Mouse (Mus musculus) lung, postnatal 0 days (tissue): ENCODE results near the gene Fam169b. TPM values are rescaled to one million over a fixed set of nuclear protein-coding genes. Genes with fewer than 3 reads are reported as not detected.
"Not testable (repeated sequence)": the region's sequence is repeated elsewhere in the genome, so short reads cannot be mapped to it uniquely, and the experiment has no call there.

Experiments
- ATAC-seq: fragments of 200-750 bp; cut with Nextera tagmentation; 2 replicates; pipeline ENCODE4 v1.8.0; 2017; ENCODE audit warnings: moderate library complexity
- DNase-seq: peaks from one replicate; pipeline ENCODE4 v3.0.0-alpha.2; 2016; ENCODE audit warnings: low spot score
- H3K27ac ChIP-seq: fragments of 300-500 bp; sonication (generic); 2 replicates; pipeline ENCODE4 v1.5.1; 2014; ENCODE audit warnings: antibody characterized with exemption, mild to moderate bottlenecking, low read length, mixed read lengths
- H3K27me3 ChIP-seq: fragments of 300-500 bp; sonication (generic); replicated peaks from 2 replicates; pipeline ENCODE4 v1.6.1; 2014; ENCODE audit warnings: low read length, mixed read lengths; ENCODE audit not compliant: insufficient read depth
- H3K36me3 ChIP-seq: fragments of 300-500 bp; sonication (generic); 2 replicates; pipeline ENCODE4 v1.6.1; 2014; ENCODE audit warnings: low read length, mixed read lengths; ENCODE audit not compliant: insufficient read depth
- H3K4me1 ChIP-seq: fragments of 300-500 bp; sonication (generic); 2 replicates; pipeline ENCODE4 v1.6.1; 2014; ENCODE audit warnings: antibody characterized with exemption, low read depth, low read length, mixed read lengths; ENCODE audit not compliant: insufficient read depth
- H3K4me2 ChIP-seq: fragments of 300-500 bp; sonication (generic); replicated peaks from 2 replicates; pipeline ENCODE4 v1.6.1; 2014; ENCODE audit warnings: low read depth, mild to moderate bottlenecking, low read length, moderate library complexity, mixed read lengths
- H3K4me3 ChIP-seq: fragments of 300-500 bp; sonication (generic); 2 replicates; pipeline ENCODE4 v1.5.1; 2014; ENCODE audit warnings: low read depth, low read length
- H3K9ac ChIP-seq: fragments of 300-500 bp; sonication (generic); replicated peaks from 2 replicates; pipeline ENCODE4 v1.6.1; 2014; ENCODE audit warnings: low read depth, mild to moderate bottlenecking
- H3K9me3 ChIP-seq: fragments of 300-500 bp; sonication (generic); 2 replicates; pipeline ENCODE4 v1.6.1; 2016; ENCODE audit warnings: low read length, mixed read lengths
- CTCF ChIP-seq: IDR thresholded peaks from 2 replicates; pipeline ENCODE4 v1.5.1; 2016; ENCODE audit warnings: antibody characterized with exemption, mild to moderate bottlenecking
- EP300 ChIP-seq: IDR thresholded peaks from 2 replicates; pipeline ENCODE4 v1.6.1; 2016; ENCODE audit warnings: antibody characterized with exemption, mild to moderate bottlenecking, control low read depth
- WGBS: fragments of 180-500 bp; shearing (Covaris S2); extraction: QIAGEN DNeasy Blood & Tissue Kit; methylation state at CpG from one replicate; pipeline ENCODE4 v1.1.7; 2014; 5-methylcytosine and 5-hydroxymethylcytosine counted together
- polyA plus RNA-seq: library from polyadenylated mRNA; unstranded; fragments of >200 nt; fragmentation: Nextera tagmentation; extraction: Ambion mirVana; gene quantifications from 2 replicates; pipeline ENCODE4 v1.2.1, GENCODE M21; 2015

Gene Fam169b
- polyA plus RNA-seq, 1 experiment from 2014 or later: 0.37 TPM

DNA sequence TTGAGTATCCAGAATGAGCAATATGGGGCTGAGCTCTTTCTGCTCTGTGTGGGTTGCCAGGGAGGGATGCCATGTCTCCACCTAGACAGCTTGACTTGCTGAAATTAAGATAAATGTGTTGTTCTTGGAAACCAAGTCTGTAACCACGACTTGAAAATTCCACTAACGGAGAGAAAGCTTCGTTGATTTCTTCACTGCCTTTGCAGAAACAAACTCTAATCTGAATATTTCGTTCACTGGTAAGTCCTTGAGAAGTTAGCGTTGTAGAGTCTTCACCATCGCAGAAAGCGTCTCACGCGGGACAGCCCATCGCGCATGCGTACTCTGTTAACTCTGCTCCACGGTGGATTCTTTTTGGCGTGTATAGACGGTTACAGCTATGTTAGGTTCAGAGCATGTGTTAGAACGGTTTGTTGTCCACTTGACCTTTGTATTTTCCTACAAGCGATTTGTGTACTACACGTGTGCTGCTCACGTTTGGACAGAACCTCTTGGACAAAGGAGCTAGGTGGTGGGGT lies 6.8 kb downstream of the Fam169b start:
- no peak overlapping the region for H3K4me3 ChIP-seq
- H3K9me3 ChIP-seq: no peaks in the 10 kb centered on the region
- H3K27me3 ChIP-seq: no peaks in the 10 kb centered on the region
- DNase-seq (no peak), ATAC-seq (no peak)
- no peak overlapping the region for H3K9ac ChIP-seq
- no peak overlapping the region for H3K4me2 ChIP-seq
- 88% methylated on average over 19 of the region's 19 CpGs for WGBS
- TF ChIP-seq CTCF: no peak
- TF ChIP-seq EP300: no peak
- no peak overlapping the region for H3K27ac ChIP-seq
- no peaks in the 10 kb centered on the region for H3K36me3 ChIP-seq
- no peaks in the 10 kb centered on the region; the same call in 1 of the 2 replicates for H3K4me1 ChIP-seq

DNA sequence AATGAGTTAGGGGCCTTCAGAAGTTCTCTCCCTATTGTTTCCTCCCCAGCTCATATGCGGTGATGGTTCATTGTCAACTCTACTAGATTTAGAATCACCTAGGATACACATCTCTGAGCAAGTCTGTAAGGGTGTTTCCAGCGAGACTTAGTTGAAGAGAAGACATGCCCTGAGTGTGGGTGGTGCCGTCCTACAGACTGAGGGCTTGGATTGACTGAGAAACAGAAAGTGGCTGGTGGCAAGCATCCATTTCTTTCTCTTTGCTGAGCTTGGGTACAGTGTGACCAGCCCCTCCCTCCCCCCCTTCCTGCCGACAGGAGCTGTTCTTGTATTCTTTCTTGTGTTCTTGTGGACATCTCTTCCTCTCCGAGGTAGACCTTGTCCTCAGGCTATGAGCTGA lies 7.7 kb downstream of the Fam169b start:
- H3K4me3 ChIP-seq: no peak overlapping the region
- no peaks in the 10 kb centered on the region for H3K9me3 ChIP-seq
- H3K4me1 ChIP-seq: no peaks in the 10 kb centered on the region; the same call in 1 of the 2 replicates
- 69% methylated on average over 5 of the region's 5 CpGs for WGBS
- no peak for TF ChIP-seq EP300
- no peak for TF ChIP-seq CTCF
- H3K36me3 ChIP-seq: no peaks in the 10 kb centered on the region
- ATAC-seq: no peak
- DNase-seq: no peak
- no peak overlapping the region for H3K9ac ChIP-seq
- H3K4me2 ChIP-seq: no peak overlapping the region
- no peaks in the 10 kb centered on the region for H3K27me3 ChIP-seq
- H3K27ac ChIP-seq: no peak overlapping the region

DNA sequence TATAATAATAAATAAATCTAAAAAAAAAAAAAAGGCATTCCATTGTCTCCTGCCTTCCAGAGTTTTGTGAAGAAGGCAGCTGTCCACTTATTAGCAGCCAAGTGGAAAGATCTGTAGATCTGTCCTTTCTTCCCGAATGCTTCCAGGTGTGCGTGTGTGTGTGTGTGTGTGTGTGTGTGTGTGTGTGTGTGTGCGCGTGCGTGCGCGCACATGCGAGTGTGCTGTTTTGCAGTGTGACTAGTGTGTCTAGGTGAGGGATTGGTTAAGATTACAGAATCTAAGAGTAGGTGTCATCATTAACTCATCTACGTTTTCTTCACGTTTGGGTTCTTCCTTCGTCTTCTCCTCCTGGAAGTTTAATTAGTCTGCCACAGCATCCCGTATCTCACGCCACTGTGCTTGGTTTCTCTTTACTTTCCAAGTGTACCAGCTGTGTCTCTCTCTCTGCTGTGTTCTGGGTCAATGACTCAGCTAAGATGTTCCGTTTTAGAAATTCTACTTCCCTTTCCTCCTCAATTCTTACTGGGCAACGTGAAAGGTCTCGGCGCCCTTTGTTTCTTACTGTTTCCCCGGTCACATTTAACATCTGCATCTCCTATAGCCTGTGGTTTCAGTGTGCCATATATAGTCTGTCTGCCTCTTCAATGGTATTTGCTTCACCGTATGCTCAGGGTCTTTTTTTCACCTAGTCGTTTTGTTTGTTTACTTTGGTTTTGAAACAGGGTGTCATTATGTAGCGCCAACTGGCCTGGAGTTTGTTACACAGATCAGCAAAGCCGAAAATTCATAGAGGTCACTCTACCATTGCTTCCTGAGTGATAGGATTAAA lies 8.9 kb downstream of the Fam169b start:
- Histone ChIP-seq H3K4me2 (no peak overlapping the region), H3K27ac (no peak overlapping the region), H3K36me3 (no peaks in the 10 kb centered on the region), H3K27me3 (no peaks in the 10 kb centered on the region), H3K4me3 (no peak overlapping the region), H3K4me1 (no peaks in the 10 kb centered on the region), H3K9me3 (no peaks in the 10 kb centered on the region), H3K9ac (no peak overlapping the region)
- 79% methylated on average over 22 of the region's 22 CpGs for WGBS
- TF ChIP-seq EP300 (no peak), CTCF (no peak)
- DNase-seq (no peak), ATAC-seq (no peak)

DNA sequence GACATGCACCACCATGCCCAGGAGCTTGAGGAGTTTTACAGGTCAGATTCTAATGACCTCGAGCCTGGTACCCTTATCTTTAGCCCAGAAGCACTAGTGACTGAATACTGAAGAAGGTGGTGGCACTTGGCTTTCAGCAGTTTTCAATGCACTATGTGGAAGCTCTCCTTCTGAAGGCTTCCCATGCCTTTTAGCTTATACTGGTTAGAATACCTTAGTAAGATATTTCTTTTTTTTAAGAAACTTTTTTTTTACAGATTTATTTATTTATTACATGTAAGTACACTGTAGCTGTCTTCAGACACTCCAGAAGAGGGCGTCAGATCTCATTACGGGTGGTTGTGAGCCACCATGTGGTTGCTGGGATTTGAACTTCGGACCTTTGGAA lies 9.5 kb downstream of the Fam169b start:
- H3K4me2 ChIP-seq, DNase-seq, H3K27ac ChIP-seq, H3K4me3 ChIP-seq, H3K36me3 ChIP-seq, ATAC-seq, H3K9me3 ChIP-seq, H3K4me1 ChIP-seq, H3K9ac ChIP-seq, H3K27me3 ChIP-seq: not testable (repeated sequence)
- WGBS: 77% methylated on average over 2 of the region's 4 CpGs

DNA sequence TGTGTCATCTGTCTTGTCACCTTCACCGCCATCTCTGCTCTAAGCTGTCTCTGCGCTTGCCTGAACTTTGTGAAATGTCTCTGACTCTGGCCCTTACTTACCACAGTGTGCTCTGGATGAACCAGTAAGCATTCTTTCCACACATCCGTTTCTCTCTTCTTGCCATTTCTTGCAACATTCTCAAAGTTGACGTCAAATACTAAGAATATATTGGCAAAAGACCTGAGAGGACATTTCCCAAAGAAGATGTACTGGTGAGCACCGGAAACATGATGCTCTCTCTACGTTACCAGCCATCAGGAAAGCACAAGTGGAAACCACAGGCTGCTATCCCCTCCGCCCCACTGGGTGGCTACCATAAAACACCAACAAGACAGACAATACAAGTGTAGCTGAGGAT lies 10.1 kb downstream of the Fam169b start:
- Histone ChIP-seq H3K9me3 (no peaks in the 10 kb centered on the region), H3K27ac (no peak overlapping the region), H3K36me3 (no peaks in the 10 kb centered on the region), H3K4me1 (no peaks in the 10 kb centered on the region), H3K4me3 (no peak overlapping the region), H3K4me2 (no peak overlapping the region), H3K27me3 (no peaks in the 10 kb centered on the region), H3K9ac (no peak overlapping the region)
- DNase-seq (peak; percentile 75), ATAC-seq (peak; percentile 65)
- WGBS: 79% methylated on average over 7 of the region's 7 CpGs
- TF ChIP-seq CTCF: no peak
- peak; percentile 75 for TF ChIP-seq EP300

DNA sequence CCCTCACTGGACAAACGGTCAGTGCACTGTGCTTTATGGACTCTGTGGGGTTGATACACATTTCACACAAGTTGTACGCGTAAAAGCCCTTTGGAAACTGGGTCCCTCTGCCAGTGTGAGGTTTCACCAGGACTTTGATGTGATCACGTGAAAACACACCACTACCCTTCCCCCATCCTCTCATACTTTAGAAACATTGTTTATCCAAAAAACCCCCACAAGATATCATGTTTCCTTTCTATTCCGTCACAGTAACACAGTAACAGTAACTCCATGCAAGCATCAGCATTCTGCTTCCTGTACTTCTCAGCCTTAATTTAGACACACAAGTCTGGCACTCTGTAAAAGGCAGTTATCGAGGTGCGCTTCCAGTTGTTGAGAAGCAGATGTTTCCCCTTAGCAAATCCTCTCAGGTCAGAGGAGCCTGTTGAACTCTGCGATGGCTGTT lies 12.2 kb downstream of the Fam169b start:
- no peaks in the 10 kb centered on the region for H3K9me3 ChIP-seq
- H3K4me1 ChIP-seq: no peaks in the 10 kb centered on the region
- TF ChIP-seq CTCF: no peak
- no peak for TF ChIP-seq EP300
- no peaks in the 10 kb centered on the region for H3K36me3 ChIP-seq
- H3K9ac ChIP-seq: no peak overlapping the region
- H3K27ac ChIP-seq: no peak overlapping the region
- H3K4me3 ChIP-seq: no peak overlapping the region
- ATAC-seq (peak; percentile 43; the same call in 1 of the 2 replicates), DNase-seq (peak; percentile 42)
- no peaks in the 10 kb centered on the region for H3K27me3 ChIP-seq
- WGBS: 38% methylated on average over 8 of the region's 8 CpGs
- H3K4me2 ChIP-seq: no peak overlapping the region
